Mouse (Mus musculus) common myeloid progenitor, adult 5-6 weeks (primary cell): ENCODE data around the gene 1700092M07Rik. TPM values are rescaled to one million over a fixed set of nuclear protein-coding genes. Genes with fewer than 3 reads are reported as not detected.
A peak's percentile ranks its signal among the peaks of the same experiment; 100 is the strongest.

ENCODE experiments used
- ATAC-seq: replicated peaks from 2 replicates; pipeline ENCODE4 v1.8.0; 2016; ENCODE audit warnings: low read depth, mild to moderate bottlenecking, moderate TSS enrichment, inconsistent platforms; ENCODE audit not compliant: poor library complexity, severe bottlenecking
- total RNA-seq: library from RNA; stranded (forward); fragments of 200-1000, 187-1606 nt; gene quantifications from 2 replicates; pipeline ENCODE4 v1.2.3, GENCODE M21; 2017

The 1700092M07Rik gene
- total RNA-seq, 1 experiment from 2014 or later = 5.8 TPM

DNA sequence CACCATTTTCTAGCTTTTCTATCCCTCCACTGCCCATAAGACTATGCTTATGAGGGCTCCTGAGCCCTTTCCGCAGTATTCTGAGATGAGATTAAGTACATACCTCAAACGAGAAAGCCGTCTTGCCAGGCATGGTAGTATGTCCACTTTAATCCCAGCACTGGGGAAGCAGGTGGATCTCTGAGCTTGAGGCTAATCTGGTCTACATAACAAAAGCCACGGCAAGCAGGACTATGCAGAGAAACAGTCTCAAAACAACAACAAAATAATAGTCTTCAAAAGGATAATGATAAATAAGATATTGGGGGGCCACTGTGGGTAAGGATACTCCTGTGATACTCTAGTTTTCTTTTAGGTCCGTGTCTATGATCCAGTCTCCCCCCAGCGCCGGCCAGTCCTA, 1.6 kb upstream of the 1700092M07Rik start:
- no peak for ATAC-seq

- no peak for ATAC-seq
Measured at GRCm38 (mm10) chr19:8739646-8740045, 872 bp upstream of the 1700092M07Rik start.

DNA sequence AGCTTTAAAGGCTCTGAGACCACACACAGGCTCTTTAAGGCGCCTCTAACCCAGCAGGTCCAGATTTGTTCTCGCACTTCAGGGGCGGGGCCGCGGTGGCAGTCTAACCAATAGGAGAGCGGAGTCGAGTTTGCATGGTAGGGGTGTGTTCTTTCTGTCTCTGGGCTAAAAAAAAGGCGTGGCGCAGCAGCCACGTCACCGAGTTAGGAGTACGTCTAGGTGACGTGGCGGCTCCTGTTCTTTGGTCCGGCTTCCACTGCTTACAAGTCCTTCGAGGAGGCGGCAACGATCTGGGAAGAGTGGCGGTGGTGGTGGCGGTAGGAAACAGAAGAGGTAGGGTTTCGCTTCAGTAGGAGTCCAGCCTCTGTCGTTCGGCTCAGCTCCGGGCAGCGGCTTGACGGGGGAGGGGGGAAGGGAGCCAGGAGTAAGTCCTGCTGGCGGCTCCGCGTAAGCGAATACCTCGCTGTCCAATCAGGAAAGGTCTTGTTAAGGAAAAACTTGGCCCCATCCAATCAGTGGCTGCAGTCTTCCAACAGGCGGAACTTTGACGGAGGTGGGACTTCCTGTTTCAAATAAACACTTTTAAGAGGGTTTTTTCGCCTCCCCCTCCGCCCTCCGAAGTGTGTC, 838 bp downstream of the 1700092M07Rik start, which contains the start of gene Stx5a:
Gene Stx5a (plus strand): TSS at position 171 of the 627 bp plus-strand sequence.
- peak; percentile 92 for ATAC-seq

DNA sequence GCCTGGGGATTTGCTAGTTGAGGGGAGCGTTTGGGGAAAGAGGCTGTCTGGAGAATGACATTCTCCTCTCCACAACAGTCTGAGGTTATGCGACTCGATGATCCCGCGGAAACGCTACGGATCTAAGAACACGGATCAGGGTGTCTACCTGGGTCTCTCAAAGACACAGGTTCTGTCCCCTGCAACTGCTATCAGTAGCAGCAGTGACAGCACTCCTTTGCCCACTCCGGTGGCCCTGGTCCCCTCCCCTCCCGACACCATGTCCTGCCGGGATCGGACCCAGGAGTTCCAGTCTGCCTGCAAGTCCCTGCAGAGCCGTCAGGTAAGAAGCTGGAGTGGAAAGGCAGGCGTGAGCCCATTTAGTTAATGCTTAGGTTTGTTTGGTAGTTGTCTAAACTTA, 1.7 kb downstream of the 1700092M07Rik start:
- no peak for ATAC-seq

DNA sequence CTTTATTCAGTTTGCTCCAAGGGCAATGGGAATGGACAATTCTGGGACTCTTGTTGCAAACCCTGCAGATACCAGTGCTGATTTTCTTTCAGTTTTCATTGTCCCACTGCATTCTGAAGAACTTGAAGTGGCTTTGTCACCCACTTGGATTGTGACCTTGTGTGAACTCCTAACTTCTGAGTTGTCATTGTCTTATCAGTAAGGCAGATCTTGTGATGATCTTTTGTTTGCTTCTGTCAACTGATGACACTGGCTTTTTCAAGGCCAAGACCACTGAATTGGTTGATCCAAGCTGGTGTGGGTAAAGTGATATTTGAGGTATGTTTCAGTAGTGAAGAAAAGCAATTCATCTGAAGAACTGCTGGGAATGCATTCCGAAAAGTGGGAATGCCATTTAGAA, 4.9 kb downstream of the 1700092M07Rik start:
- no peak for ATAC-seq

- ATAC-seq = no peak
Measured at GRCm38 (mm10) chr19:8747368-8747767, 6.8 kb downstream of the 1700092M07Rik start.

- no peak for ATAC-seq
Measured at GRCm38 (mm10) chr19:8755652-8756051, 15.1 kb downstream of the 1700092M07Rik start.

DNA sequence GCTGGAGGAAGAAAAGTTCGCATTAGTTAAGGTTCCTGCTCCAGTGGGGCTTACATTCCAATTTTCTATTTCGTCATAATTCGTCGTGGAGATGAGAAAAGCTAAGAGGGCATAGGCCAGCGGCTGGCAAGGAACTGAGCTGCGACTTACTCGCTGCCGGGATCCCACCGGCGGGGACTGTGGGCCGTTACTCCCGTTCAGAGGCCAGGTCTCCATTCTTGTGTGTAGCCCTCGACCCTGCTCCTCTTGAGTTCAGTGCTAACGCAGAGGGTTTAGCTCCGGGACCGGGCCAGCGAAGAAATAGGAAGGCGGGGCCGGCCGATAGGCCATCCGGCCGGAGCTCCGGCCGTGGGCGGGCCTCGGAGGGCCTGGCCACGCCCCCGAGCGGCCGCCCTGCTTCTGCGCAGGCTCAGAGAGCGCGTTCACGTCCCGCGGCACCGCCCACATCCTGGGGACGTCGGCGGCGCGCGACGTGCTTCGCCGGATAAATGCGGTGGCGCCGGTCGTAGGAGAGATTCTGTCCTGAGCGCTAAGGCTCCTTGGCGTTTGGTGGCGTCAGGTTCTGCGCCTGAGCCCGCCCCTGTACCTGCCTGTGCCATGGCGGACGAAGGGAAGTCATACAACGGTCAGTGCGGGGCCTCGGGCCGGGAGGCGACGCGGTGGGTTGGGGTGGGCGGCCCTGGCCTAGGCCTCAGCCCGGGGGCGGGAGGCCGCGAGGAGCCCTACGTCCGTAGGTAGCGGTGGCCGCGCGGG, 16.3 kb downstream of the 1700092M07Rik start, which contains the start of gene Nxf1:
Gene Nxf1 (plus strand): TSS at position 439 of the 753 bp plus-strand sequence.
- peak; percentile 90 for ATAC-seq

DNA sequence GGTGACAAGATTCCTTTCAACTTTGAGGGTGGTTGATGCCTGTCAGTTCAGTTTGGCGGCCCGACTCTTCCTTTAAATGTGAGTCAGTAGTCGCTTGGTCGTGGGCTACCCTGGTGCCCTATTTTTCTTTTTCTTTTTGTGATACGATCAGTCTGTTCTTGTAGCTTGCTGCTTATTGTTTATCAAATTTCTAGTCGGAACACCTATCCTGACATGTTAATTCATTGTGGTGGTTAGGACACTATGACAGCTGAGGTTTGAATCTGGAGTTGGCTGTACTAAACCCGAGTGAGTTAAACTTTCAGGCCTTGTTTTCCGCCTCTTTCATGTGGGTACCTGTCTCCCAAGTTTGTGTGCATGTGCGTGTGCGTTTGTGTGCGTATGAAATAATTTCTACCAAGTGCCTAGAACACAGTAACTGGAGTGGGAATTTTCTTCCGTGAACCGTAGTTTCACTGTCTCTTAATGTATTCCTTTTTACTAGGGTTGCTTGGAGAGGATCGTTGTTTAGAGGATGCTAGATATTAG, 17.0 kb downstream of the 1700092M07Rik start:
- no peak for ATAC-seq

DNA sequence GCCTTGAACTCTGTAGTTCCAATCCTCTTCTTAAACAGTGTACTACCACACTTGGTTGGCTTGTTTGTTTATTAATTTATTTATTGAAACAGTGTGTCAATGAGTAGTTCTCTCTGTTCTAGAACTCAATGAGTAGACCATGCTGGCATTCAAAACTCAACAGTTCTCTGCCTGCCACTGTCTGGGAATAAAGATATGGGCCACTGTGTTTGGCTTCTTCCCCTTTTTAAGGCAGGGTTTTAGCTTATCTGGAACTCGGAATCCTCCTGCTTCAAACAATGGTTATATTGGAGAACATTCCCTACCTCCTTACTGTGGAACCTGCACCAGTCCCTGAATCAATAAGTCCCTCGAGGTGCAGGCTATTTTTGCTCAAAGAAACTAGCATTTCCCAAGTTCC, 18.4 kb downstream of the 1700092M07Rik start:
- 0 out of 2 replicates have a peak, but pooled peaks have one; percentile 23 for ATAC-seq

DNA sequence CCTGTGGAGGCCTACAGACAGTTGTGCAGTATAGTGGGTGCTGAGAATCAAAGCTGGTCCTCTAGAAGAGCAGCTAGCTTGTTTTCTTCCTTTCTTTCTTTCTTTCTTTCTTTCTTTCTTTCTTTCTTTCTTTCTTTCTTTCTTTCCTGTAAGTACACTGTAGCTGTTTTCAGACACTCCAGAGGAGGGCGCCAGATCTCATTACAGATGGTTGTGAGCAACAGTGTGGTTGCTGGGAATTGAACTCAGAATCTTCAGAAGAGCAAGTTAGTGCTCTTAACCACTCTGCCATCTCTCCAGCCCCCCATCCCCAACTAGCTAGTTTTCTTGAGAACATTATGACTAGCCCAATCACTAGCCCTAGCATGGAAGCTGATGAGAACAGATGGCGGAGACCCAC, 20.2 kb downstream of the 1700092M07Rik start:
- no peak for ATAC-seq

- no peak for ATAC-seq
Measured at GRCm38 (mm10) chr19:8763276-8763675, 22.8 kb downstream of the 1700092M07Rik start.

GRCm38 (mm10) chr19:8765562-8765961, 25.0 kb downstream of the 1700092M07Rik start:
- ATAC-seq = no peak

DNA sequence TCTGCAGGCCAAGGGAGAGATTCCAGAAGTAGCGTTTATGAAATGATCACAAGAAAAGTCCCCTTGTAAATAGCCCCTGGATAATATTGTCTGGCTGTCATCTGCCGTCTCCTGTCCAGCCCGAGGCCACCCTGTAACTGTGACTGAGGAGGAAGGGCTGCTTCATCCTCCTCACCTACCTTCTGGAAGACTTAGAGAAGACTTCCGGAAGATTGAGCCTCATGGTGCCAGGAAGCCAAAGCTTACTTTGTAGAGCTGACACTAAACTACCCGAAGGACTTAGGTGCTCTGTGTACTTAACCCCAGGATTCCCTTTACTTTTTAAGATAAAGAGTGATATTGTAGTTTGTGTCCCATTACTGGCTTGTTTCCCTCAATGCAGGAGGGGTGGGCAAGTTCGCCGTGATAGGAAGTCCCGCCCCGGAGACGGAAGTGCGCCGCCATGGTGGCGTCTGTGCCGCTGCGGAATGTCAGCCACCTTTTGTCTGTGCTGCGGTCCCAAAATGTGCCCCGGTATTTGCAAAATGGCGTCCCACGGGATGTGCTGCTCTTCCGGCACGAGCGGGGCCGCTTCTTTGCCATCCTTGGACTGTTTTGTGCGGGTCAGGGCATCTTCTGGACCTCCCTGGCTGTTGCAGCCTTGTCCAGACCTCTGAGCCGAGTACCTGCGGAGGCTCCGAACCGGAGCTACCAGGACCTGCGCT, 30.2 kb downstream of the 1700092M07Rik start, which contains the start of gene Tmem223:
Gene Tmem223 (plus strand): TSS at position 430 of the 704 bp plus-strand sequence.
- ATAC-seq = peak; percentile 66

- ATAC-seq = no peak
Measured at GRCm38 (mm10) chr19:8772996-8773395, 32.5 kb downstream of the 1700092M07Rik start.

- no peak for ATAC-seq
Measured at GRCm38 (mm10) chr19:8773409-8773808, 32.9 kb downstream of the 1700092M07Rik start.

- ATAC-seq = peak; percentile 80
Measured at GRCm38 (mm10) chr19:8774086-8774835, 33.7 kb downstream of the 1700092M07Rik start, which contains the start of gene Tmem179b. Gene Tmem179b (minus strand): TSS chr19:8774467.

DNA sequence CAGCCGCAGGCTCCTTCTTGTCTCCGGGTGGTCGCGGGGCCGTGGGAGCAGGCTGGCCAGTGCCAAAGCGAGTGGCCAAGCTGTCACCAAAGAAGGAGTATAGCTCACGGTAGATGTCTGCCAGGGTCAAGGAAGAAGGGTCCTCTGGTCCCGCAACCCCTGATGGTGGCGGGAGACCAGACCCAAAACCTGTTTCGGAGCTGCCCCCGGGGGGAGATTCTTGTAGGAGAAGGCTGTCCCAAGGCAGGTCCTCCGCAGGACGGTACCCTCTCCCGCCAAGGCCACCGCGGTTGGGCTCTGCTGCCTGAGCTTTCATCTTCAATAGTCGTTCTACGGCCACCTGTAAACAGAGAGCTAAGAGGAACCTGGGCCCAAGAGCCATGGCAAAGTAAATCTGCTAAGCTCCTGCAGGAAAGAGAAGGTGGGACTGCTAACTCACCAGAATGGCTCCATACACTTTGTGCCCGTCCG, 34.5 kb downstream of the 1700092M07Rik start:
- ATAC-seq = no peak

DNA sequence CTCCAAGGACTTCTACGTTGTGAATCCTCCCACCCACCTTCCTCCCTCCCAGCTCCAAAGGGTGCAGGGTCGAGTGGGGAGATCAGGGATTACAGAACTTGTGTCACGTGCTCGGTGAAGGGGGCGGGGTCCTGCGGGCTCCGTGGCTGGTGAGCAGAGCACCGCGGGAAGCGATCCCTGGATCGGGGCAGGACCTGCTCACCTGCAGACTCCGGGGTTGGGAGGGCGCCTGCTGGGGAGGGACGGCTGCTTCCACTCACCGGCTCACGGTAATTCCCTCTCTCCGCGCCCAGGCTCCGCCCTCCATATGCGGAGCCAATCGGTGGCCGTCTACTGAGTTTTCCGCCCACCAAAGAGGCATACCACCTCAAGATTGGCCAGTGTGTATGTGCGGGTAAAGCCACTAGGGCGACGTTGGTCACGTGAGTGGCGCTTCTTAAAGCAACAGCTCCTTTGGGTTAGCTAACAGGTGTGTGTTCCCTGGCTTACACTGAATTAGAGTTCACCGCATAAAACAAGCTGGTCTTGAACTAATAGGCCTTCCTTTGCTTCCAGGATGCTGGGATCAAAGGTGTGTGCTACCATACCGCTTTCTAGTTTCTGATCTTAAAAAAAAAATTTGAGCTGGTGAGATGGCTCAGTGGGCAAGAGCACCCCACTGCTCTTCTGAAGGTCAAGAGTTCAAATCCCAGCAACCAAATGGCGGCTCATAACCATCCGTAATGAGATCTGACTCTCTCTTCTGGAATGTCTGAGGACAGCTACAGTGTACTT, 45.7 kb downstream of the 1700092M07Rik start, which contains the start of gene Taf6l:
Gene Taf6l (minus strand): TSS at position 410 of the 774 bp plus-strand sequence.
- peak; percentile 100 for ATAC-seq
